Mouse (Mus musculus) embryonic facial prominence, embryonic 13.5 days (tissue): ENCODE measurements at regions not wholly inside any gene's neighbourhood (a gene's known extent, or its start where the extent isn't known, plus 50 kb on each side); places are given as distances from the start of the nearest gene placed in this dataset.
A peak's percentile ranks its signal among the peaks of the same experiment; 100 is the strongest.

Experiments used
- ATAC-seq: fragments of 200-750 bp; cut with Nextera tagmentation; 2 replicates; pipeline ENCODE4 v1.8.0; 2017; ENCODE audit warnings: low read depth; ENCODE audit not compliant: insufficient number of reproducible peaks, insufficient read depth, low FRiP score, low TSS enrichment
- H3K27ac ChIP-seq: fragments of 300-500 bp; sonication (generic); 2 replicates; pipeline ENCODE4 v1.5.1; 2015; ENCODE audit warnings: moderate library complexity, mild to moderate bottlenecking, inconsistent platforms
- H3K27me3 ChIP-seq: fragments of 300-500 bp; sonication (generic); 2 replicates; pipeline ENCODE4 v1.6.1; 2015; ENCODE audit warnings: mild to moderate bottlenecking, inconsistent platforms
- H3K36me3 ChIP-seq: fragments of 300-500 bp; sonication (generic); 2 replicates; pipeline ENCODE4 v1.6.1; 2015; ENCODE audit warnings: mild to moderate bottlenecking, inconsistent platforms
- H3K4me1 ChIP-seq: fragments of 300-500 bp; sonication (generic); 2 replicates; pipeline ENCODE4 v1.6.1; 2015; ENCODE audit warnings: inconsistent platforms
- H3K4me2 ChIP-seq: fragments of 300-500 bp; sonication (generic); 2 replicates; pipeline ENCODE4 v1.6.1; 2015; ENCODE audit warnings: moderate library complexity, mild to moderate bottlenecking, inconsistent platforms
- H3K4me3 ChIP-seq: fragments of 300-500 bp; sonication (generic); 2 replicates; pipeline ENCODE4 v1.5.1; 2015; ENCODE audit warnings: mild to moderate bottlenecking, inconsistent platforms
- H3K9ac ChIP-seq: fragments of 300-500 bp; sonication (generic); 2 replicates; pipeline ENCODE4 v1.6.1; 2015; ENCODE audit warnings: mild to moderate bottlenecking, inconsistent platforms
- H3K9me3 ChIP-seq: fragments of 300-500 bp; sonication (generic); 2 replicates; pipeline ENCODE4 v1.6.1; 2016; ENCODE audit warnings: inconsistent platforms
- WGBS: fragments of 180-500 bp; shearing (Covaris S2); methylation state at CpG from one replicate; pipeline ENCODE4 v1.1.7; 2015; ENCODE audit warnings: mixed read lengths; 5-methylcytosine and 5-hydroxymethylcytosine counted together

GRCm38 (mm10) chr8:115435720-115436355 lies 271.8 kb downstream of the Maf start:
- Histone ChIP-seq H3K9ac (no peak overlapping the region), H3K27ac (no peak overlapping the region), H3K4me3 (no peak overlapping the region), H3K27me3 (peaks cover 25% of the 10 kb centered on the region), H3K4me2 (no peak overlapping the region), H3K4me1 (peaks cover 7% of the 10 kb centered on the region), H3K9me3 (no peaks in the 10 kb centered on the region), H3K36me3 (no peaks in the 10 kb centered on the region)
- WGBS: 90% methylated on average over 5 of the region's 5 CpGs
- no peak for ATAC-seq

DNA sequence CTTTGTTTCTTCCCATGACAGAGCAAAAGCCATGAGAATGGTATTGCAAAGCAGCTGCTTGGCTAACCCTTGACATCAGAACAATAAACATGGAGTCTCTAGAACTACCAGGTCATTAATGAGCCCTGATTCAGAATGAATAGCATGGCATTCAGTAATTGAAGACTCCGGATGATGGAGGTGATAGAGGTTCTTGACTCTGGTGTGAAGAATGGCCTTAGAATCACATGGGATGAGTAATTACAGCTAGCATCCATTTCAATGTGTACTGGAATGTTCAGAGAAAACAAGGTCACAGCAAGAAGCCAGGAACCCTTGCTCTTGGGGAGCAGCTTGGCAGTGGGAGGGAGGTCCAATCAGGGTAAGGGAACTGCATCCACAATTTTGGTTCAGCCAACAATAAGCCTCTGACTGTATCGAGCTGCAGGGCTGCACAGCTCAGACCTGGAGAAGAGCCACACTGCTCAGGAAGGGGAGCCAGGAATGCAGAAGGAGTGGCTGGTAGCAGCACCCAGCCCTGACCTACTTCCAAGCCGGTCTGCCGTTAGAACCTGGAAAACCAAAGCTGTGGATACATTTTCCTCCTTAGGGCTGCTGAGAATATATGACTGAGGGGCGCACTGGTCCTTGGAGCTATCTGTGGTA lies 275.1 kb downstream of the Maf start:
- H3K4me3 ChIP-seq: no peak overlapping the region
- H3K27me3 ChIP-seq: peaks cover 15% of the 10 kb centered on the region
- no peak overlapping the region for H3K9ac ChIP-seq
- H3K27ac ChIP-seq: no peak overlapping the region
- H3K36me3 ChIP-seq: no peaks in the 10 kb centered on the region
- H3K9me3 ChIP-seq: no peaks in the 10 kb centered on the region
- no peak overlapping the region for H3K4me2 ChIP-seq
- peaks cover 34% of the 10 kb centered on the region for H3K4me1 ChIP-seq
- WGBS: 77% methylated on average over 5 of the region's 5 CpGs
- ATAC-seq: no peak

GRCm38 (mm10) chr8:115430793-115431192 lies 276.8 kb downstream of the Maf start:
- Histone ChIP-seq H3K9ac (no peak overlapping the region), H3K9me3 (no peaks in the 10 kb centered on the region), H3K4me3 (no peak overlapping the region), H3K27ac (peak overlapping the region; percentile 71), H3K27me3 (peaks cover 15% of the 10 kb centered on the region), H3K4me2 (peak overlapping the region; percentile 27; the same call in 1 of the 2 replicates), H3K4me1 (peaks cover 36% of the 10 kb centered on the region), H3K36me3 (no peaks in the 10 kb centered on the region)
- WGBS: 36% methylated on average over 3 of the region's 3 CpGs
- no peak for ATAC-seq

GRCm38 (mm10) chr8:115429291-115429883 lies 278.2 kb downstream of the Maf start:
- Histone ChIP-seq H3K4me1 (peaks cover 38% of the 10 kb centered on the region), H3K27ac (0 out of 2 replicates have a peak overlapping the region, but pooled peaks have one; percentile 29), H3K9me3 (no peaks in the 10 kb centered on the region), H3K36me3 (no peaks in the 10 kb centered on the region), H3K4me3 (no peak overlapping the region), H3K9ac (no peak overlapping the region), H3K4me2 (no peak overlapping the region), H3K27me3 (peaks cover 15% of the 10 kb centered on the region)
- no peak for ATAC-seq
- WGBS: 57% methylated on average over 3 of the region's 3 CpGs

GRCm38 (mm10) chr8:115428528-115429290 lies 278.9 kb downstream of the Maf start:
- H3K27ac ChIP-seq: peak overlapping the region; percentile 29
- no peaks in the 10 kb centered on the region for H3K36me3 ChIP-seq
- H3K27me3 ChIP-seq: peaks cover 13% of the 10 kb centered on the region
- peaks cover 38% of the 10 kb centered on the region for H3K4me1 ChIP-seq
- ATAC-seq: no peak
- WGBS: 36% methylated on average over 15 of the region's 15 CpGs
- H3K4me3 ChIP-seq: no peak overlapping the region
- H3K9ac ChIP-seq: no peak overlapping the region
- H3K4me2 ChIP-seq: no peak overlapping the region
- H3K9me3 ChIP-seq: no peaks in the 10 kb centered on the region

GRCm38 (mm10) chr8:115428022-115428421 lies 279.6 kb downstream of the Maf start:
- peaks cover 6% of the 10 kb centered on the region for H3K27me3 ChIP-seq
- peak overlapping the region; percentile 29 for H3K27ac ChIP-seq
- no peaks in the 10 kb centered on the region for H3K36me3 ChIP-seq
- H3K4me3 ChIP-seq: no peak overlapping the region
- H3K9ac ChIP-seq: no peak overlapping the region
- WGBS: 67% methylated on average over 2 of the region's 2 CpGs
- H3K4me1 ChIP-seq: peaks cover 38% of the 10 kb centered on the region
- H3K9me3 ChIP-seq: no peaks in the 10 kb centered on the region
- H3K4me2 ChIP-seq: no peak overlapping the region
- ATAC-seq: no peak

GRCm38 (mm10) chr8:115427490-115427889 lies 280.1 kb downstream of the Maf start:
- WGBS: 42% methylated on average over 3 of the region's 3 CpGs
- no peaks in the 10 kb centered on the region for H3K36me3 ChIP-seq
- H3K9ac ChIP-seq: no peak overlapping the region
- H3K4me2 ChIP-seq: no peak overlapping the region
- H3K4me1 ChIP-seq: peaks cover 38% of the 10 kb centered on the region
- no peaks in the 10 kb centered on the region for H3K9me3 ChIP-seq
- ATAC-seq: no peak
- H3K27me3 ChIP-seq: peaks cover under 1% of the 10 kb centered on the region
- no peak overlapping the region for H3K27ac ChIP-seq
- H3K4me3 ChIP-seq: no peak overlapping the region

- 81% methylated on average over 3 of the region's 3 CpGs for WGBS
- Histone ChIP-seq H3K36me3 (no peaks in the 10 kb centered on the region), H3K9me3 (no peaks in the 10 kb centered on the region), H3K4me2 (no peak overlapping the region), H3K27me3 (no peaks in the 10 kb centered on the region; the same call in none of the 2 replicates), H3K4me3 (no peak overlapping the region), H3K9ac (no peak overlapping the region), H3K4me1 (peaks cover 38% of the 10 kb centered on the region), H3K27ac (no peak overlapping the region)
- no peak for ATAC-seq
These were observed 281.1 kb downstream of the Maf start for GRCm38 (mm10) chr8:115426543-115426942.

- peaks cover 28% of the 10 kb centered on the region for H3K4me1 ChIP-seq
These were observed 282.2 kb downstream of the Maf start for GRCm38 (mm10) chr8:115425360-115425759.

GRCm38 (mm10) chr8:115423682-115424081 lies 283.9 kb downstream of the Maf start:
- Histone ChIP-seq H3K9ac (no peak overlapping the region), H3K4me3 (no peak overlapping the region), H3K27ac (no peak overlapping the region), H3K9me3 (no peaks in the 10 kb centered on the region), H3K36me3 (no peaks in the 10 kb centered on the region), H3K27me3 (no peaks in the 10 kb centered on the region; the same call in none of the 2 replicates), H3K4me1 (peaks cover 19% of the 10 kb centered on the region), H3K4me2 (no peak overlapping the region)
- ATAC-seq: no peak
- WGBS: 78% methylated on average over 2 of the region's 2 CpGs

More at GRCm38 (mm10) chr8:115425360-115425759, 282.2 kb downstream of the Maf start:
- ATAC-seq: no peak
- H3K9ac ChIP-seq: no peak overlapping the region
- H3K36me3 ChIP-seq: no peaks in the 10 kb centered on the region
- no peaks in the 10 kb centered on the region for H3K9me3 ChIP-seq
- H3K4me2 ChIP-seq: no peak overlapping the region
- WGBS: 62% methylated on average over 2 of the region's 2 CpGs
- no peaks in the 10 kb centered on the region; the same call in none of the 2 replicates for H3K27me3 ChIP-seq
- H3K4me3 ChIP-seq: no peak overlapping the region
- H3K27ac ChIP-seq: no peak overlapping the region

- WGBS: 89% methylated on average over 5 of the region's 5 CpGs
These were observed 284.5 kb downstream of the Maf start for GRCm38 (mm10) chr8:115423056-115423455.

More at GRCm38 (mm10) chr8:115423056-115423455, 284.5 kb downstream of the Maf start:
- Histone ChIP-seq H3K9ac (no peak overlapping the region), H3K4me1 (peaks cover 14% of the 10 kb centered on the region), H3K27ac (no peak overlapping the region), H3K36me3 (no peaks in the 10 kb centered on the region), H3K4me2 (no peak overlapping the region), H3K9me3 (no peaks in the 10 kb centered on the region), H3K27me3 (peaks cover under 1% of the 10 kb centered on the region), H3K4me3 (no peak overlapping the region)
- ATAC-seq: no peak
